1 mouse cellular context compared by ENCODE assay signal in genomic region chr3:89730350-89731331, GRCm38 (mm10).
TF ChIP-seq lines count a peak whose summit lies in the region.

No protein-coding gene starts in this region.

TF ChIP-seq in MEL, 35 proteins besides CTCF, POLR2A, EP300 and RAD21 (continued from another document):
- no peak for TF ChIP-seq GABPA (IDR thresholded peaks at IDR 0.05; ENCODE audit: low read depth, low read length)
- TF ChIP-seq HCFC1 (IDR thresholded peaks at IDR 0.05; ENCODE audit: low read depth, low read length): peak; percentile 60
- no peak for TF ChIP-seq MYB (IDR thresholded peaks at IDR 0.05; ENCODE audit: low read depth, low read length)
- TF ChIP-seq MEF2A (IDR thresholded peaks at IDR 0.05; ENCODE audit: extremely low read depth, insufficient replicate concordance, low read depth, low read length, poor library complexity, severe bottlenecking): no peak
- TF ChIP-seq ZNF384 (IDR thresholded peaks at IDR 0.05; ENCODE audit: low read depth, low read length): no peak
- peak; percentile 59 for TF ChIP-seq TBP (IDR thresholded peaks at IDR 0.05; ENCODE audit: low read depth, low read length)
- peak; percentile 74 for TF ChIP-seq NELFE (IDR thresholded peaks at IDR 0.05; ENCODE audit: low read depth, low read length)
- TF ChIP-seq CHD1 (IDR thresholded peaks at IDR 0.05; ENCODE audit: low read depth, low read length): no peak
- TF ChIP-seq TCF12 (IDR thresholded peaks at IDR 0.05; ENCODE audit: low read depth, low read length): peak; percentile 67
- TF ChIP-seq UBTF (IDR thresholded peaks at IDR 0.05; ENCODE audit: borderline replicate concordance, insufficient read depth, low read depth, low read length): 0 out of 2 replicates have a peak, but pooled peaks have one; percentile 43
- TF ChIP-seq MAX (IDR thresholded peaks at IDR 0.05; ENCODE audit: low read length): peak; percentile 58; the same call in 1 of the 2 replicates
- peak; percentile 49; the same call in 1 of the 2 replicates for TF ChIP-seq MYC (IDR thresholded peaks at IDR 0.05; ENCODE audit: low read depth, low read length)
- TF ChIP-seq BHLHE40 (IDR thresholded peaks at IDR 0.05; ENCODE audit: borderline replicate concordance, low read depth, low read length): peak; percentile 24; the same call in 1 of the 2 replicates
- peak; percentile 47 for TF ChIP-seq MXI1 (IDR thresholded peaks at IDR 0.05; ENCODE audit: low read depth, low read length)
- peak; percentile 43; the same call in 1 of the 2 replicates for TF ChIP-seq ELF1 (IDR thresholded peaks at IDR 0.05; ENCODE audit: low read depth, low read length)
- TF ChIP-seq NRF1 (IDR thresholded peaks at IDR 0.05; ENCODE audit: insufficient read depth, low read depth, low read length, poor library complexity, severe bottlenecking): peak; percentile 26; the same call in 1 of the 2 replicates
- peak; percentile 73 for TF ChIP-seq SIN3A (IDR thresholded peaks at IDR 0.05; ENCODE audit: low read length)
- TF ChIP-seq MAZ (IDR thresholded peaks at IDR 0.05; ENCODE audit: low read depth, low read length): peak; percentile 89
- TF ChIP-seq POLR2AphosphoS2 (IDR thresholded peaks at IDR 0.05; ENCODE audit: low read length): peak; percentile 58; the same call in 1 of the 2 replicates
- no peak for TF ChIP-seq ZC3H11A (IDR thresholded peaks at IDR 0.05; ENCODE audit: low read depth, low read length)
- peak; percentile 69 for TF ChIP-seq SMC3 (IDR thresholded peaks at IDR 0.05; ENCODE audit: low read depth, low read length)
- no peak for TF ChIP-seq JUND (IDR thresholded peaks at IDR 0.05; ENCODE audit: low read depth, low read length)
- TF ChIP-seq KAT2A (conservative IDR thresholded peaks at IDR 0.05; ENCODE audit: low read depth, low read length): no peak; the same call in 1 of the 2 replicates
- peak; percentile 69; the same call in 1 of the 2 replicates for TF ChIP-seq ZMIZ1 (IDR thresholded peaks at IDR 0.05; ENCODE audit: low read depth, low read length)
TF ChIP-seq in MEL: peak in this region for 18.
